Mouse (Mus musculus) ES-Bruce4 (cell line): ENCODE measurements around the gene Fbxo47.

Experiments
- CTCF ChIP-seq: IDR thresholded peaks from one replicate; pipeline ENCODE4 v1.8.1; 2011; ENCODE audit warnings: low read depth, low read length
- POLR2A ChIP-seq: IDR thresholded peaks from one replicate; pipeline ENCODE4 v1.8.1; 2011; ENCODE audit warnings: low read length; ENCODE audit not compliant: insufficient read depth

DNA sequence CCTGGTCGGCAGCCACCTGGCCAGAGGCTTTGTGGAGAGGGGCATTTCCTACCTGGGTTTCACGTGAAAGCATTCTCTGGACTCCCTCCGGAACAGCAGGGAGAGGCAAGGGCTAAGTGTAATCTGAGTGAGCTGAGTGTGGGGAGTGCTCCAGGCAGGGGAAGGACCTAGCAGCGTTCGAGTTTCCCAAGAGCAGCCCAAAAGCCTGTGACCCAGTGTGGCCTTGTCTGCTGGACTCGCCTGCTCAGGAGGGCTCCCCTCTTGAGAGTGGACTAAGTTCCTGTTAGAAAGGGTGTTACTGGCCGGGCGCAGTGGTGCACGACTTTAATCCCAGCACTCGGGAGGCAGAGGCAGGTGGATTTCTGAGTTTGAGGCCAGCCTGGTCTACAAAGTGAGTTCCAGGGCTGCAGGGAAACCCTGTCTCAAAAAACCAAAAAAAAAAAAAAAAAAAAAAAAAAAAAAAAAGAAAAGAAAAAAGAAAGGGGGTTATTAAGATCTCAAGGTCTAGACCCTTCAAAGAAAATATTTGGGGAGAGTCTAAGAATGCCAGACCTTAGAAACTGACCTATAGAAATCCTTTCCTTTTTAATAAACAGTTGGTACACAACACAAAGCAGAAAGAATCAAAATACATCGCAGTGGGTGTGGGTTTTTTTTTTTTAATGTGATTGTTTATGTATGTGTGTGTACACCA is 44.4 kb downstream of the Fbxo47 start:
- TF ChIP-seq CTCF (no peak), POLR2A (no peak)
